Mouse (Mus musculus): Measurements from ENCODE around the gene Gzmm. TPM values are rescaled to one million over a fixed set of nuclear protein-coding genes. Genes with fewer than 3 reads are reported as not detected.

Gene Gzmm
- polyA plus RNA-seq, 1 experiment from 2014 or later, result 0.50 TPM

- H3K27ac ChIP-seq, result no peak overlapping the region
- H3K9ac ChIP-seq (ENCODE audit: low read depth, low read length), result no peak overlapping the region
- DNase-seq (ENCODE audit: low spot score) (no peak), ATAC-seq (replicated peaks; ENCODE audit: low FRiP score, low read depth) (no peak)
- H3K4me3 ChIP-seq (replicated peaks; ENCODE audit: low read depth, low read length), result no peak overlapping the region
- H3K27me3 ChIP-seq (ENCODE audit: insufficient read depth, low read length), result no peaks in the 10 kb centered on the region
- H3K4me1 ChIP-seq (replicated peaks; ENCODE audit: insufficient read depth, low read length), result no peaks in the 10 kb centered on the region; the same call in 1 of the 2 replicates
- 89% methylated on average over 2 of the region's 2 CpGs for WGBS
- H3K9me3 ChIP-seq (replicated peaks; ENCODE audit: low read length), result no peaks in the 10 kb centered on the region
- H3K4me2 ChIP-seq (ENCODE audit: low read length), result no peak overlapping the region
- peak; percentile 54 for TF ChIP-seq CTCF (IDR thresholded peaks at IDR 0.05; ENCODE audit: low read depth)
- H3K36me3 ChIP-seq (ENCODE audit: insufficient read depth, low read length), result no peaks in the 10 kb centered on the region
Measured at GRCm38 (mm10) chr10:79660298-79660697, 28.5 kb upstream of the Gzmm start.

GRCm38 (mm10) chr10:79661861-79662260 is 27.0 kb upstream of the Gzmm start:
- H3K9me3 ChIP-seq (replicated peaks; ENCODE audit: low read length), result no peaks in the 10 kb centered on the region
- H3K4me1 ChIP-seq (replicated peaks; ENCODE audit: insufficient read depth, low read length), result no peaks in the 10 kb centered on the region; the same call in 1 of the 2 replicates
- H3K4me3 ChIP-seq (replicated peaks; ENCODE audit: low read depth, low read length), result no peak overlapping the region
- no peak overlapping the region for H3K27ac ChIP-seq
- no peak for ATAC-seq (replicated peaks; ENCODE audit: low FRiP score, low read depth)
- TF ChIP-seq CTCF (IDR thresholded peaks at IDR 0.05; ENCODE audit: low read depth), result no peak
- H3K36me3 ChIP-seq (ENCODE audit: insufficient read depth, low read length), result no peaks in the 10 kb centered on the region
- H3K27me3 ChIP-seq (ENCODE audit: insufficient read depth, low read length), result no peaks in the 10 kb centered on the region
- no peak overlapping the region for H3K4me2 ChIP-seq (ENCODE audit: low read length)
- no peak overlapping the region for H3K9ac ChIP-seq (ENCODE audit: low read depth, low read length)
- no peak for DNase-seq (ENCODE audit: low spot score)
- WGBS, result 44% methylated on average over 3 of the region's 3 CpGs

GRCm38 (mm10) chr10:79664131-79664665 is 24.6 kb upstream of the Gzmm start, which contains the start of gene Madcam1:
Gene Madcam1, plus strand, starts transcription at chr10:79664559.
- Histone ChIP-seq H3K36me3 (ENCODE audit: insufficient read depth, low read length) (no peaks in the 10 kb centered on the region), H3K4me1 (replicated peaks; ENCODE audit: insufficient read depth, low read length) (no peaks in the 10 kb centered on the region; the same call in 1 of the 2 replicates), H3K4me2 (ENCODE audit: low read length) (no peak within 1 kb of the TSS), H3K9me3 (replicated peaks; ENCODE audit: low read length) (no peaks in the 10 kb centered on the region), H3K27me3 (ENCODE audit: insufficient read depth, low read length) (no peaks in the 10 kb centered on the region), H3K27ac (no peak within 1 kb of the TSS), H3K4me3 (replicated peaks; ENCODE audit: low read depth, low read length) (no peak within 1 kb of the TSS), H3K9ac (ENCODE audit: low read depth, low read length) (no peak within 1 kb of the TSS)
- TF ChIP-seq CTCF (IDR thresholded peaks at IDR 0.05; ENCODE audit: low read depth), result peak; percentile 93
- WGBS, result 12% methylated on average over 13 of the region's 13 CpGs
- peak; percentile 85 for DNase-seq (ENCODE audit: low spot score)
- ATAC-seq (replicated peaks; ENCODE audit: low FRiP score, low read depth), result no peak; the same call in 1 of the 2 replicates

- no peak overlapping the region for H3K4me2 ChIP-seq (ENCODE audit: low read length)
- no peak overlapping the region for H3K9ac ChIP-seq (ENCODE audit: low read depth, low read length)
- WGBS, result 85% methylated on average over 8 of the region's 8 CpGs
- no peak for ATAC-seq (replicated peaks; ENCODE audit: low FRiP score, low read depth)
- no peak for TF ChIP-seq CTCF (IDR thresholded peaks at IDR 0.05; ENCODE audit: low read depth)
- no peak overlapping the region for H3K27ac ChIP-seq
- H3K36me3 ChIP-seq (ENCODE audit: insufficient read depth, low read length), result no peaks in the 10 kb centered on the region
- no peaks in the 10 kb centered on the region for H3K9me3 ChIP-seq (replicated peaks; ENCODE audit: low read length)
- H3K4me1 ChIP-seq (replicated peaks; ENCODE audit: insufficient read depth, low read length), result peaks cover 3% of the 10 kb centered on the region; the same call in 1 of the 2 replicates
- DNase-seq (ENCODE audit: low spot score), result no peak
- H3K27me3 ChIP-seq (ENCODE audit: insufficient read depth, low read length), result no peaks in the 10 kb centered on the region
- no peak overlapping the region for H3K4me3 ChIP-seq (replicated peaks; ENCODE audit: low read depth, low read length)
Measured at GRCm38 (mm10) chr10:79665051-79665450, 23.8 kb upstream of the Gzmm start.

- Histone ChIP-seq H3K27me3 (ENCODE audit: insufficient read depth, low read length) (no peaks in the 10 kb centered on the region), H3K4me2 (ENCODE audit: low read length) (no peak overlapping the region), H3K4me3 (replicated peaks; ENCODE audit: low read depth, low read length) (no peak overlapping the region), H3K9me3 (replicated peaks; ENCODE audit: low read length) (no peaks in the 10 kb centered on the region), H3K36me3 (ENCODE audit: insufficient read depth, low read length) (no peaks in the 10 kb centered on the region), H3K9ac (ENCODE audit: low read depth, low read length) (no peak overlapping the region), H3K4me1 (replicated peaks; ENCODE audit: insufficient read depth, low read length) (peaks cover 13% of the 10 kb centered on the region), H3K27ac (no peak overlapping the region)
- 61% methylated on average over 9 of the region's 9 CpGs for WGBS
- no peak for ATAC-seq (replicated peaks; ENCODE audit: low FRiP score, low read depth)
- no peak for DNase-seq (ENCODE audit: low spot score)
- TF ChIP-seq CTCF (IDR thresholded peaks at IDR 0.05; ENCODE audit: low read depth), result no peak
Measured at GRCm38 (mm10) chr10:79666493-79666892, 22.3 kb upstream of the Gzmm start.

GRCm38 (mm10) chr10:79668076-79668475 is 20.7 kb upstream of the Gzmm start:
- 89% methylated on average over 5 of the region's 5 CpGs for WGBS
- no peaks in the 10 kb centered on the region for H3K27me3 ChIP-seq (ENCODE audit: insufficient read depth, low read length)
- DNase-seq (ENCODE audit: low spot score) (no peak), ATAC-seq (replicated peaks; ENCODE audit: low FRiP score, low read depth) (no peak)
- H3K4me3 ChIP-seq (replicated peaks; ENCODE audit: low read depth, low read length), result no peak overlapping the region
- no peaks in the 10 kb centered on the region for H3K9me3 ChIP-seq (replicated peaks; ENCODE audit: low read length)
- H3K4me1 ChIP-seq (replicated peaks; ENCODE audit: insufficient read depth, low read length), result peaks cover 17% of the 10 kb centered on the region
- no peak overlapping the region for H3K4me2 ChIP-seq (ENCODE audit: low read length)
- no peak overlapping the region for H3K9ac ChIP-seq (ENCODE audit: low read depth, low read length)
- no peak for TF ChIP-seq CTCF (IDR thresholded peaks at IDR 0.05; ENCODE audit: low read depth)
- no peaks in the 10 kb centered on the region for H3K36me3 ChIP-seq (ENCODE audit: insufficient read depth, low read length)
- H3K27ac ChIP-seq, result no peak overlapping the region
